Mouse (Mus musculus) midbrain, embryonic 12.5 days (tissue): ENCODE results near the gene Ccdc85c. TPM values are rescaled to one million over a fixed set of nuclear protein-coding genes. Genes with fewer than 3 reads are reported as not detected.

Experiments used
- ATAC-seq: fragments of 200-750 bp; cut with Nextera tagmentation; 2 replicates; pipeline ENCODE4 v1.8.0; 2017; ENCODE audit warnings: low read depth, moderate TSS enrichment, moderate library complexity; ENCODE audit not compliant: low FRiP score
- H3K27ac ChIP-seq: fragments of 300-500 bp; sonication (generic); replicated peaks from 2 replicates; pipeline ENCODE4 v1.5.1; 2016; ENCODE audit warnings: mild to moderate bottlenecking
- H3K27me3 ChIP-seq: fragments of 300-500 bp; sonication (generic); 2 replicates; pipeline ENCODE4 v1.6.1; 2016; ENCODE audit warnings: mild to moderate bottlenecking
- H3K36me3 ChIP-seq: fragments of 300-500 bp; sonication (generic); 2 replicates; pipeline ENCODE4 v1.6.1; 2016
- H3K4me1 ChIP-seq: fragments of 300-500 bp; sonication (generic); 2 replicates; pipeline ENCODE4 v1.6.1; 2016
- H3K4me2 ChIP-seq: fragments of 300-500 bp; sonication (generic); replicated peaks from 2 replicates; pipeline ENCODE4 v1.6.1; 2016; ENCODE audit warnings: mild to moderate bottlenecking, moderate library complexity
- H3K4me3 ChIP-seq: fragments of 300-500 bp; sonication (generic); 2 replicates; pipeline ENCODE4 v1.5.1; 2016; ENCODE audit warnings: mild to moderate bottlenecking
- H3K9ac ChIP-seq: fragments of 300-500 bp; sonication (generic); replicated peaks from 2 replicates; pipeline ENCODE4 v1.6.1; 2016; ENCODE audit warnings: mild to moderate bottlenecking, moderate library complexity
- H3K9me3 ChIP-seq: fragments of 300-500 bp; sonication (generic); 2 replicates; pipeline ENCODE4 v1.6.1; 2016; ENCODE audit warnings: mild to moderate bottlenecking
- WGBS: fragments of 180-500 bp; shearing (Covaris S2); methylation state at CpG from one replicate; pipeline ENCODE4 v1.1.7; 2016; 5-methylcytosine and 5-hydroxymethylcytosine counted together
- polyA plus RNA-seq: library from polyadenylated mRNA; unstranded; fragments of >200 nt; fragmentation: Nextera tagmentation; extraction: Ambion mirVana; gene quantifications from 2 replicates; pipeline ENCODE4 v1.2.1, GENCODE M21; 2016

The Ccdc85c gene
- polyA plus RNA-seq, 1 experiment from 2014 or later, result 17.0 TPM

DNA sequence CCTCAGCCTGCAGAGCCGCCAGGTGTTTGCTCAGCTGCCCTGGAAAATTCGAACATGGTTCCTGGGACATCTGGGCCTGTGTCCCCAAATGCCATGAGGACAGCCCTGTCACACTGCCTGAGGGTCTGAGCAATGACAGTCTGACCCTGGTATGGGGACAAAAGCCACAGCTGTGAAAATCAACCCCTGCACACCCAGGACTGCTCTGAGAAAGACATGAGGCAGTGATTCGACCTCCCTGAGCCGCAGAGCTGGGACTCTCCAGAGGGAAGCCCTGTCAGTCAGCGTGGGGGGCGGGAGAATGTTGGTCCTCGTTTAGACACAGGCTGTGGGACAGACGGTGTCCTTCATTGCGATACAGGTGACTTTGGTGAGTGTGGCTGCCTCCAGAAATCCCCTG lies 29.6 kb downstream of the Ccdc85c start:
- Histone ChIP-seq H3K36me3 (no peaks in the 10 kb centered on the region), H3K27me3 (no peaks in the 10 kb centered on the region), H3K4me3 (no peak overlapping the region), H3K9ac (no peak overlapping the region), H3K27ac (peak overlapping the region; percentile 83), H3K9me3 (no peaks in the 10 kb centered on the region), H3K4me2 (0 out of 2 replicates have a peak overlapping the region, but pooled peaks have one; percentile 28), H3K4me1 (peaks cover 82% of the 10 kb centered on the region)
- 40% methylated on average over 9 of the region's 9 CpGs for WGBS
- no peak for ATAC-seq

DNA sequence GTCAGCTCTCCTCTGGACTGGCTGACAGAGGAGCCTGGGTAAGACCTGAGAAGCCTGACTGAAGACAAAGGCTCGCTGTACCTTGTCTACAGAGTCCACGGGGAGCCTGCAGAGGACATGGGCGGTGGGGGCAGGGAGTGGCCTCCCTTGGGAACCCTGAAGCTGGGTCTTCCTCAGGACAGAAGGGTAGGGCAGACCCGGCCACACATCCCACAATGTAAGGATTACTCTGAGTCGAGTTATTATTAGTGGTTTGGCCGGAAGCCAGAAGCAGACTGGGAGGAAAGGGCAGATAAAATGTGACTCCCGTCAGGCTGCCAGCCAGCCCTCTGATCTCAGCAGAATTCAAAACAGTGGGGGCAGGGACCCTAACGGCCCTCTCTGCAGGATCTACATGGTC lies 30.4 kb downstream of the Ccdc85c start:
- Histone ChIP-seq H3K9me3 (no peaks in the 10 kb centered on the region), H3K4me3 (no peak overlapping the region), H3K4me1 (peaks cover 82% of the 10 kb centered on the region), H3K9ac (peak overlapping the region; percentile 21), H3K36me3 (no peaks in the 10 kb centered on the region), H3K4me2 (0 out of 2 replicates have a peak overlapping the region, but pooled peaks have one; percentile 28), H3K27ac (peak overlapping the region; percentile 83), H3K27me3 (no peaks in the 10 kb centered on the region)
- no peak for ATAC-seq
- 7% methylated on average over 8 of the region's 8 CpGs for WGBS

DNA sequence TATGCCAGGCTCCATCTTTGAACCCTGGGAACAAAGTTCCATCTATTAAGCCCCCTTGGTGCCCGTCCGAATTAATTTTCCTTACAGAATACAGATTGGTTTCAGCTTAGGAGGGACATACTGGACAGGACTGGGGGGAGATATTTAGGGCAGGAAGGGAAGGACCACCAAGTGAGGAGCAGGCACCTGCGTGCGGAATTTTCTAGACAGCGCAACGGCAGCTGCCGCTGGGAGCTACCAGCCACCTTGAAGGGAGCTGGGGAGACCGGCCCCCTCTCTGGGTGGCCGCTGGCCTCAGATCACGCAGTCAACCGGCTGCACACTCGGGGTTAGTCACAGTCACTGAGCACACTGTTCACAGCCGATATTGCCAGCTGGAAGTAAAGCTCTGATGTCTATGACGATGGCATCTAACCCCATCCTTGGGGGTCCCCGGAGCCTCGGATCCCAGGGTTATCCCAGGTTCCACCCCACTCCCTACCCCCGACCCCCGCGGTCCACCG lies 32.9 kb downstream of the Ccdc85c start:
- Histone ChIP-seq H3K9ac (peak overlapping the region; percentile 4; the same call in 1 of the 2 replicates), H3K4me2 (no peak overlapping the region; the same call in 1 of the 2 replicates), H3K27me3 (no peaks in the 10 kb centered on the region), H3K36me3 (no peaks in the 10 kb centered on the region), H3K27ac (peak overlapping the region; percentile 89), H3K4me1 (peaks cover 98% of the 10 kb centered on the region), H3K4me3 (no peak overlapping the region), H3K9me3 (no peaks in the 10 kb centered on the region)
- 33% methylated on average over 20 of the region's 20 CpGs for WGBS
- ATAC-seq, result 0 out of 2 replicates have a peak, but pooled peaks have one; percentile 1

DNA sequence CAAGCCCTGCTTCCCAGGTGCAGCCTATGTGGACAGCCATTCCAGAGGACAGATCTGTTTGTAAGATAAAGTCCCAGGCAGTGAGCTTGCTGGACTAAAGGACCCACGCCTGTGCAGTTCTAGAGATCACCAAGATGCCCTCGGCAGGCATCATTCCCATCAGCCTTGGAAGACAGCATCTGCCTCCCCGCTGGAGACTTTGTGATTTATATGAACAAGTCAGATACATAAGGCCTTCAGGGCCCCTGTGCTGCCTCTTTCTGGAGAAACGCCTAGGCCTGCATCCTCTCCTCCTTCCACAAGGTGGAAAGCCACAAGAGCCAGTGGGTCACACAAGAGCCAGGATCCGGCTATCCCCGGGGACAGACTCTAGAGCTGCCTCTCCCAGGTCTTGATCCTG lies 33.6 kb downstream of the Ccdc85c start:
- H3K27me3 ChIP-seq, result no peaks in the 10 kb centered on the region
- H3K9me3 ChIP-seq, result no peaks in the 10 kb centered on the region
- 37% methylated on average over 6 of the region's 6 CpGs for WGBS
- ATAC-seq, result no peak
- peak overlapping the region; percentile 89 for H3K27ac ChIP-seq
- H3K9ac ChIP-seq, result peak overlapping the region; percentile 35
- H3K4me1 ChIP-seq, result peaks cover 98% of the 10 kb centered on the region
- H3K36me3 ChIP-seq, result no peaks in the 10 kb centered on the region
- H3K4me2 ChIP-seq, result peak overlapping the region; percentile 37
- no peak overlapping the region for H3K4me3 ChIP-seq

DNA sequence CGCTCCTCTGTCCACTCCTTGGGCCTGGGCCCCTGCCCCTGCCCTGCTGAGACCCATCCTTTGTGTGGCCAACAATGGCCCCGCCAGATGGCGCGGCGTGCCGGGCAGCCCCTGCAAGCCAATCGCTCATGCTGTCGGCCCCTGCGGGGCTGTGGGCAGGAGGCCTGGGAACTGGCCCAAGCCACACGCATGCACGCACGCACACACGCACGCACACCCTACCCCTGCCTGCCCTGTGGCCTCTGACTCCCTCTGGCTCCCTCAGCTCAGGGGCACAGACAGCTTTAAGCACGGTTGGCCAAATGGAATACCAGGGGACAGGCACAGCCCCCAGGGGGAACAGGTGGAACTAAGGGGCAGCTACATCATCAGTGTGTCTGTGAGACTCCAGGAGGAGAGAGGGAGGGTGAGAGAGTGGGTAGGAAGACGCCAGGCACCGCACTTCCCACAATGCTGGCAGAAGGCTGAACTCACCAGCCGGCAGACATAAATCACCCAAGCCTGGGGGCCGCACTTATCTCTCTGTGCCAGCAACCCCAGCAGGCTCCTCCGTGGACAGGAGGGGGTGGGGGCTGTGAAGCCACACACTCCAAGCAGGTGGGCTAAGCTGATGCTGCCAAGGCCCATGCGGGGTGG lies 34.2 kb downstream of the Ccdc85c start:
- no peaks in the 10 kb centered on the region for H3K36me3 ChIP-seq
- ATAC-seq, result peak; percentile 70
- H3K4me3 ChIP-seq, result no peak overlapping the region
- no peaks in the 10 kb centered on the region for H3K9me3 ChIP-seq
- peak overlapping the region; percentile 35 for H3K9ac ChIP-seq
- H3K4me1 ChIP-seq, result peaks cover 95% of the 10 kb centered on the region
- H3K4me2 ChIP-seq, result peak overlapping the region; percentile 37
- peak overlapping the region; percentile 89 for H3K27ac ChIP-seq
- H3K27me3 ChIP-seq, result no peaks in the 10 kb centered on the region
- 12% methylated on average over 21 of the region's 21 CpGs for WGBS

DNA sequence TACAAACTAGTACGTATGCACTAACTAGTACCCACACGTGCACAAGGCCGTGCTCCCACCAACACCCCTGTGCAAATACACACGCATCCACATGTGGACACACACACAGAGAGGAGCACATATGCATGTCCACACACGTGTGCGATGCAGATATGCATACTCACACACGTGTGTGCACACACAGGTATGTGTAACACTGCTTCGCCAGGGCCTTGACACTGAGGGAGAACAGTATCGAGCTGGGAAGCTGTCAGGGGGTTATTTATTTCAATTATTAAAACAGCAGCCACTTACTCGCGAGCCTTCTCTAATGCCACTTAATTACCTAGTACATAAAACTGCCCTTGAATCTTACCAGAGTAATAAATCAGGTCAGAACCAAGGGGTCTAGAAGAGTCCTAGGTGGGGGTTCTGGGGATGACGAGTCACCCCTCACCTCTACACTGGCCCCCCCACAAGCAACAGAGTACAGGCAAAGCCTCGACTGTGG lies 34.8 kb downstream of the Ccdc85c start:
- peak overlapping the region; percentile 37 for H3K4me2 ChIP-seq
- peaks cover 94% of the 10 kb centered on the region for H3K4me1 ChIP-seq
- no peaks in the 10 kb centered on the region for H3K36me3 ChIP-seq
- H3K9ac ChIP-seq, result peak overlapping the region; percentile 35
- H3K27ac ChIP-seq, result peak overlapping the region; percentile 89
- no peak for ATAC-seq
- no peaks in the 10 kb centered on the region for H3K9me3 ChIP-seq
- H3K27me3 ChIP-seq, result no peaks in the 10 kb centered on the region
- 59% methylated on average over 13 of the region's 13 CpGs for whole genome bisulfite sequencing
- H3K4me3 ChIP-seq, result no peak overlapping the region

DNA sequence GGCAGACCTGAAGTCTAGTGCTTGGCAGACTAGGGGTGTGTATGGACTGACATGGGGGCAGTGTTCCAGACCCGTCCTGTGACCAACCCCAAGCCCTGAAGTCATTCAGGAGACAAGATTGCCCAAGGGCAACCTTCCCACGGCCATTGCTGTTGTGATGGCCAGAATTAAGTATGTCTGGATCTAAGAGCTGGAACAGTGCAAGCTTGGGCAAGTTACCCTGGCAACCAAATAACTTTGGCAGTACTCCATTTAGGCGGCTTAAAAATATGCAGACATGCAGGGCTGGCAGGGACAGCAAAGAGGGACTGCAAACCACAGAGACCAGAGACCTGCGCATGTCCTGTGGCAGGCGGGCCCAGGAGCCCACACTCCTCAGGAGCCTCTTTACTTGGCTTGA lies 35.8 kb downstream of the Ccdc85c start:
- no peak overlapping the region for H3K4me3 ChIP-seq
- ATAC-seq, result 0 out of 2 replicates have a peak, but pooled peaks have one; percentile 14
- WGBS, result 30% methylated on average over 5 of the region's 5 CpGs
- no peaks in the 10 kb centered on the region for H3K36me3 ChIP-seq
- no peaks in the 10 kb centered on the region for H3K9me3 ChIP-seq
- 0 out of 2 replicates have a peak overlapping the region, but pooled peaks have one; percentile 8 for H3K9ac ChIP-seq
- peaks cover 88% of the 10 kb centered on the region for H3K4me1 ChIP-seq
- H3K27me3 ChIP-seq, result no peaks in the 10 kb centered on the region
- H3K4me2 ChIP-seq, result peak overlapping the region; percentile 37; the same call in 1 of the 2 replicates
- H3K27ac ChIP-seq, result peak overlapping the region; percentile 89

DNA sequence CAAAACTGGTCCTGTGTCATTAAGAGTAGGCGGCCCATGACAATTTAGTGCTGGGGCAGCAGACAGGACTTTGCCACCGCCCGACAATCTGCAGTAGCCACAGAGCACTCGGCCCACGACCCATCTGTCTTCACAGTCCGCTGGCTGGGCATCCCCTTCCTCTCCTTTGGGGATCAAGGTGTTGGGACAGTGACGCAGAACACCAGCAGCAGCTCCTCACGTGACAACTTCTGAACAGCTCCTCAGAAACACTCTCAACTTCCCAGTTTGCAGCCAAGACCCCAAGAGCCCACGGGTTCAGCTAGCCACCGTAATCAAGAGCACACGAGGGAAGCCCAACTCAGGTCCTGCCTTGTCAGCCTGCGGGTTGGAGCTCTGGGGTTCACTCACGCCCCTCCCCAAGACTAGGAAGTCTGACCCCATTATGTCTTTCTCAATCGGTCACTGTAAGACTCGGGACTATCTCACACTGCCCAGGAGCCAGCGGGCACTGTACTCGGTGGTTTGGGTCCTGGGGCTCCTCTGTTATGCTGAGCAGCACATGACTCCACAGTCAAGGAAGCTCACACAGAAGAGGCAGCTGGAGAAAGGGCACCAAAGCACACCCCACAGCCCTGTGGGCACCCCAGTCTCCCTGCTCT lies 36.7 kb downstream of the Ccdc85c start:
- 83% methylated on average over 17 of the region's 17 CpGs for WGBS
- Histone ChIP-seq H3K36me3 (no peaks in the 10 kb centered on the region), H3K27me3 (no peaks in the 10 kb centered on the region), H3K4me3 (no peak overlapping the region), H3K4me1 (peaks cover 78% of the 10 kb centered on the region), H3K9me3 (no peaks in the 10 kb centered on the region), H3K4me2 (no peak overlapping the region), H3K9ac (no peak overlapping the region), H3K27ac (peak overlapping the region; percentile 89; the same call in 1 of the 2 replicates)
- no peak for ATAC-seq

DNA sequence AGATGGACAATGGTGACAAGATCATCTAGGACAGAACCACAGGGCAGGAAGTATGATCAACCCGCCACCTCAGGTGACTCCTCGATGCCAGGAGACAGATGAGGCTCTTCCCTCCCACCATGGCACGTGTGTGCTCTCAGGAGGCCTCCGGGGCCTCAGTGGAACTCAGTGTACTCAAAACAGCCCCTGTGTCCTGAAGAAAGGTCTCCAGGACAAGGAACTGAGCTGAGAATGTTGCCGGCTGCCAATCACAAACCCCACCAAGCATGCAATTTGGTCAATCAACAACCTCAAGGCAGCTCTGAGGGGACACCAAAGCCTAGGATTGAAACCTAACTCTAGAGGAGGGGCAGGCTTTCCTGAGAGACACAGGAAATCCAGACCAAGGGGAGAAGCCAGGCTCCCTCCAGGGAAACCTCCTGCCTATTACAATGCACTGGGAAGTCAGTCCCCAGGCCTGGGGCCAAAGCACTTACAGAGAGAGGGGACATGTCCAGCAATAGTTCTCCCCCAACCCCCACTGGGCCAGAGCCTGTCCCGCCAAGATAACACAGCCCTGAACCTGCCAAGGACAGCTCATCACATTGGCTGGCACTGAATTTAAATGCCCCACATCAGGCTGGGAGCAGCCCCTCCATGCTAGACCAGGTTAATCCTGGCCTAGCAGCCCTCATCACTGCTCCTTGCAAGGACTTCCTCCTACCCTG lies 37.8 kb downstream of the Ccdc85c start:
- no peaks in the 10 kb centered on the region for H3K9me3 ChIP-seq
- H3K4me2 ChIP-seq, result no peak overlapping the region
- no peak overlapping the region for H3K4me3 ChIP-seq
- peaks cover 71% of the 10 kb centered on the region for H3K4me1 ChIP-seq
- no peak for ATAC-seq
- no peak overlapping the region for H3K27ac ChIP-seq
- WGBS, result 84% methylated on average over 6 of the region's 6 CpGs
- no peaks in the 10 kb centered on the region for H3K36me3 ChIP-seq
- no peak overlapping the region for H3K9ac ChIP-seq
- H3K27me3 ChIP-seq, result no peaks in the 10 kb centered on the region

DNA sequence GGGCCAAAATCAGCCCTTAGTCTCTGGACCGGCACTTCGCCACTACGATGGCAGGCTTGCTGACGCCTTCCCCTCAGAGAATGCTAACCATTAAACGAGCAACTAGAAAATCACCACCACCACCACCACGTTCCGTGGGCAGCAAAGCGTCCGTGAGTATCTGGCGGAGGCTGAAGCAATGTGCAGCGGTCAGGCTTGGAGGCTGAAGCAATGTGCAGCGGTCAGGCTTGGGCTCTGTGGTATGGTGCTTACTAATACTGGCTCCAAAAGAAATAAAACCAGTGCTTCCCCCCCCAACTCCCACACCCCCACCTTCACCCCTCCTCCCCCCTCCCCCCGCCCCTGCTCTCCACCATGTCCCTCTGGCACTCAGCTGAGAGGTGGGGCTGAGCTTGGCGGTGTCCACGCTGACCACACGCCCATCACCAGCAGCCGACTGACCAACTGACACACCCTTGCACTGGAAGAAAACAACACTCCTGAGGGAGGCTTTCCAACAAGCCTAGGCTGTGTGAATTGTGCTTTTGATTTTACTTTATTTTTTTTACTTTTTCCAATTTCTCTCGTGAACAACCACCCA lies 39.2 kb downstream of the Ccdc85c start:
- H3K27me3 ChIP-seq, result no peaks in the 10 kb centered on the region
- H3K4me1 ChIP-seq, result peaks cover 71% of the 10 kb centered on the region
- no peak overlapping the region for H3K4me2 ChIP-seq
- H3K9ac ChIP-seq, result no peak overlapping the region
- peak overlapping the region; percentile 15; the same call in 1 of the 2 replicates for H3K27ac ChIP-seq
- WGBS, result 78% methylated on average over 17 of the region's 18 CpGs
- H3K9me3 ChIP-seq, result no peaks in the 10 kb centered on the region
- no peak for ATAC-seq
- no peak overlapping the region for H3K4me3 ChIP-seq
- H3K36me3 ChIP-seq, result no peaks in the 10 kb centered on the region

DNA sequence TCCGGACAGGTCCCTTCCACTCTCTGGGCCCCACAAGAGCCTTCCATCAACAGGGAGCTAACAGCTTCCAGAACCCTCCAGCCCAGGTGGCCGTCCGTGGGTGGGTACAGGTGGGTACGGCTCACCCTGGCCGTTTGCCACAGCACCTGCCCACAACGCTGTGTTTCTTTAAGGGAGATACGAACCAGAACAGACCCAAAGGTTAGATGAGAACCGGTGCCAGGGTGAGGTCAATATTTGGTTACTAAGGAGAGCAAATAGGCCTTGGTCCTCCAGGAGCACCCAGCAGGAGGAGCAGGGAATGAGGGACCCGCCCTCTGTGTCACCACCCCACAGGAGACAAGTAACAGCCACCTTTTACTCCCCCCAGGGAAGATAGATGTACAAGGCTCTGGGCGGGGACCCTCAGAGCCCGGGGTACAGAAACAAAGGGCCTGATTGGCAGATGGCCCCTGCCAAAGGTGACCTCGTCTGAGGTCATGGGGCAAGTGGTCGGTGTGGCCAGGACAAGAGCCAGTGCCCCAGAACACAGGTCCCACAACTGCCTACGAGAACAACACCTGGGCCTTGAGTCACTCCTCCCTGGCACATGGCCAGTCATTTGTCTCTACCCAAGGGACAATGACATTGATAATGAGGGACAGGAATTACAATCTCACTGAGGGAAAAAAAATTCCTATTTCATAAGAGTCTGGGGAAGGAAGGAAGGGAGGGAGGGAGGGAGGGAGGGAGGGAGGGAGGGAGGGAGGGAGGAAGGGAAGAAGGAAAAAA lies 40.2 kb downstream of the Ccdc85c start:
- Histone ChIP-seq H3K4me1 (peaks cover 64% of the 10 kb centered on the region), H3K9me3 (no peaks in the 10 kb centered on the region), H3K27me3 (no peaks in the 10 kb centered on the region), H3K36me3 (no peaks in the 10 kb centered on the region), H3K9ac (no peak overlapping the region), H3K4me2 (no peak overlapping the region), H3K27ac (no peak overlapping the region), H3K4me3 (no peak overlapping the region)
- 86% methylated on average over 14 of the region's 14 CpGs for WGBS
- ATAC-seq, result no peak
